Mouse (Mus musculus): ENCODE data around the gene A930009A15Rik.
A peak's percentile ranks its signal among the peaks of the same experiment; 100 is the strongest.

Gene A930009A15Rik

DNA sequence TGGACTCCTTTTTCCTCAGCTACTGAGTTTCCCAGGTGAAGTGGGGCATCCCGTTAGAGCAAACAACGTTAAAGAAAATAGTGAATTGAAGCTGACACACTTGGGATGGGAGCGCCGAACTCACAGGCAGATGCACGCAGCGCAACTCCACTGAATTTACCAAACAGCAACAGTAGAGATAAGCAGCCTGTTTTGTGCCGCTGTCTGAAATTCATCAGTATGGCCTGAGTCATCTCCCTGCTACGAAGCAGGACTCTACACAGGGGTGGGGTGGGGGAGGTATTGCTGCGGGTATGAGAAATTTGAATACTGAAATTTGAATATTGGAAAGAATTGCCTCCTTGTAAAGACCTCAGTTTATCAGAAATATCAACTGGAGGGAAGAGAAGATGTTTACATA is 12.2 kb downstream of the A930009A15Rik start:
- DNase-seq, result no peak

DNA sequence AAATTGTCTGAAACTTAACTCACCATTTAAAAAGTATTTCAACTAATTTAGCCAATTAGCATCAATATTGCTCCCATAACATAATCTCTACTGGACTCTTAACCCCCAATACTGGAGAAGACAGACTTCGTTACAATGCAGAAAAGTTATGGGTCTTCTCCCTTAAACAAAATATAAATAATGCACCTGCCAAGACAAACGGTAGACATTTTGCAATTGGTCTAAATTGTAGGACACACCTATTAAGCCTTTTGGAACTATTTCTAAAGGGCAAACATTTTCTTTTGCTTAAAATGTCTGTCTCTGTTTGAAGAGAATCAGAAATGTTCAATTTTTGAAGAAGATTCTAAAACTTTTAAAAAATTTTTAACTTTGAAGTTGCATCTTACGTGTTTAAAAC is 13.3 kb downstream of the A930009A15Rik start:
- DNase-seq, result no peak

DNA sequence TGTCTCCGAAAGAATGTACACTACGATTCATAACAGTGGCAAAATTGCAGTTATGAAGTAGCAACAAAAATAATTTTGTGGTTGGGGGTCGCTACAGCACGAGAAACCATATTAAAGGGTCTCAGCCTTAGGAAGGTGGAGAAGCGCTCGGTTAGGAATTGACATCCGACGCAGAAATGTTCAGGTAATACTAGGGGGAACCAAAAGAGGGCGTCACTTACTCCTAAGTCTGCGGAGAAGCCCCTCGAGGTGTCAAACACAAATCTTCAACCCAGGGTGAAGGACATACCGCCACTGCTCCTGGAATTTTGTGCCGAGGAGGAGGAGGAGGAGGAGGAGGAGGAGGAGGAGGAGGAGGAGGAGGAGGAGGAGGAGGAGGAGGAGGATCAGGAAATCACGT is 14.9 kb downstream of the A930009A15Rik start:
- no peak for DNase-seq

DNA sequence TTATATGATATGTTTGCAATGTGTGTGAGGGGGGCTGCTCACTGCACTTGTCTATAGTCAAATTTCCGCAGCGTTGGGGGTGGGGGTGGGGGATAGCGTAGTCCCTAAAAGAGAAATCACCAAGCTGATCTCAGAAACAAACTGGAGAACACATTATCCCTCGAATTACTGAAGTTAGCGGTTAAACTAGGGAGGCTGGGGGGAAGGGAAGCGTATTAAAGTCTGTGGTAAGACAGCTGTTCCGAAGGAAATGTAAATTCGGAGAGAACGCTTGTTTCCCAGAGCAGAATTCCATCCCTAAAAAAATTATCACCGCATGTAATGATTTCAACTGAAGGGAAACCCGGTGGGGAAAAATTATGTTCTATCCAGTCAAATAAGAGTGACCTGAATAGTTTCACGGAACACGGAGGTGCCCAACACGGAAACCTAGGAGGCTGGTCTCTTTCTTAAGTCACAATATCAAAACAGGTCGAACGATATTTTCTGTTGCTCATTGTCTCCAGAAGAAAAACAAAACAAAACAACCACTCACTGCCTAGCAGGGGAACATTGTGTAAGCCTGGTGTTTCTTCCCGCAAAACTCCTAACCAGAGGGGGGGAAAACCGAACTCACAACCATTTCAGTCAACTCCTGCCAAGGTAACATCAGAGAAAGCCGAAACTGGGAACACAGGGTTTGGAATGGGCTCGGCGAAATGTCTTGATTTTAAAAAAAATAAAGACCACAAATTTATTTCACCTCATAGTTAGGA is 15.9 kb downstream of the A930009A15Rik start:
- peak; percentile 12 for DNase-seq

DNA sequence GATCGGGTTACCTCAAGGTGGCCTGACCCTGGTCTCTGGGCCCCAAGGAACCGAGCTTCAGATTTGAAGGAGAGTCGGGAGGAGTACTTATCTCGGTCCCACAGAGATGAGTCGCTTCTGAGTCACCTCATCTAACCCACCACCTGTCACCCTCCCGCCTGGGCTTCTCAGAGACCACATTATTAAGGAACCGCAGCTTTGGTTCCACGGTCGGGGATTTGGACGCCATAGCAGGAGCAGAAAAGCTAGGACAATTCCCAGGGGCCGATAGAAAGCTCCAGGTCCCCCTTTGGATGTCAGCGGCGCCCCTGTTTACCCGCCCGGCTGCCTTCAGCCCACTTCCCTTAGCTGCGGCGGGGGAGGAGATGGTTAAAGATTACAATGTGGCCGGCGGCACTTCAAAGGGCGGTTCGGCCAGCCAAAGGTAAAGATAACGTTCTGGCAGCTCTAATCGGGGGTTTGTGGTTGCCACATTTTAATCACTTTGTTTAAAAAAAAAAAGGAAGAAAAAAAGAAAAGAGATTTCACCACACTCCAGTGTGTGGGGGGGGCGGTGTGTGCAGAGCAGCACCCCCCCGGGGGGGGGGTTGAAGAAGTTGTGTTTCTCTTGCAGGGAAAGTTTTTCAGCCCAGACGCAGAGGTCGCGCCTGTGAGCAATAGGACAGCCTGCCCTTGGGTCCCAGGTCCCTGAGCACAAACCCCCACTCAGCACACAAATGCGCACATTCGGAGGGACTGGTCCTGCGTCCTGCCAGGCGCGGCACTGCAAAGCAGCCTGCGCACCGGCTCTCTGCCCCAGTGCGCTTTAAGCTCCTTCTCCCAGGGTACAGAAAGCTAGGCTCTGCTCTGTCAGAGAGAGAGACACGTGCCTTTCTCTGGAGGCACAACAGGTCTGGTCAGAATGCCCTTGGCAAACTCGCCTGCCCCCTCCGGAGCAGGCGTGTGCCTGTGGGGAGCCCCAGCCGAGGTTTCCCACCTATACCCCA is 16.8 kb downstream of the A930009A15Rik start:
- DNase-seq, result no peak

DNA sequence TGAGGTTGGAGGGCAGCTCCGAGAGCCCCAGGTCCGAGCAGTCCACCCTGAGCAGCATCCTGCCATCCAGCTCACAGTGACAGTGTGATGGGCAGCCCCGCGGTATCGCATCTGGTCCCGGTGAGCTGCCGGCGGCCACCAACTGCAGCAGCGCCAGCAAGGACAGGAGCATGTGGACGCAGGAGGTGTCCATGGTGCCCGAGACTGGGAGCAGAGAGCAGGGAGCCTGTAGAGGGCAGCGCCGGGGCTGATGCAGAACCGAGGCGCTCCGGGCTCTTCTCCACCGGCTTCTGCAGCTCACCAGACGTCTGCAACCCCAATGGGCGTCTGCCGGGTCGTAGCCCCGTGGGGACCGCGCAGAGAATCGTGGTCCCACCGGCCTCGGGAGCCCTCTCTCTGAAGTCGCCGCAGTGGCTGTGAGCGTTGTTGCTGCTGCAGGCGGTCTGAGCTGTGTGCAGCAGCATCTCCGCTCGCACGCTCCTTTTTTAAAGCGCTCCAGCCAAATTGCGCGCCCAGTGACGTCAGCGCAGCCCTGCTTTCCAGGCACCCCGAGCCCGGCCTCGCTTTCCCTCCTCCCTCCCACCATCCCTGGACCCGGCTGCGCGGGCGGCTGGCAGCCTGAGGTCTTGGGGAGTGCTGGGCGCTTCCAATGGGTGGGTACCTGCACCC is 17.6 kb downstream of the A930009A15Rik start, which contains the start of gene Lgr5:
Gene Lgr5, minus strand, starts transcription at position 480 of the 669 bp plus-strand sequence.
- DNase-seq, result peak; percentile 37

DNA sequence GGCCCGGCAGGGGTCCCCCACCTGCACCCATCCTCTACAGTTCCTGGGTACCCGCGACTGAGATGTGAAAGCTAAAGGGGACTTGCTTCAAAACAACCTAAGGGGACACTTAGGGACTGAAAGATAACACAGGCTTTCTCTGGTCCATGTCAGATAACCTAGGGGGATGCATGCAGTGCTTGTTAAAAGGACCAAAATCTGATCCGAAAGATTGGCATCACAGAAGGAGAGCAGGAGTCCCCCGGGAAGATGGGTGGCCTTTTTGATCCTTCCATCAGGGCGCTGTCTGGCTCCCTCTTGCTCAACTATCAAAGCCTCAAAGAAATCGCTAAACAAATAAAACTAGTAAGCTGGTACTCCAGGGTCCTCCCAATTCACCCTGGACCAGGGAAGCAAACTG is 18.2 kb downstream of the A930009A15Rik start:
- no peak for DNase-seq

DNA sequence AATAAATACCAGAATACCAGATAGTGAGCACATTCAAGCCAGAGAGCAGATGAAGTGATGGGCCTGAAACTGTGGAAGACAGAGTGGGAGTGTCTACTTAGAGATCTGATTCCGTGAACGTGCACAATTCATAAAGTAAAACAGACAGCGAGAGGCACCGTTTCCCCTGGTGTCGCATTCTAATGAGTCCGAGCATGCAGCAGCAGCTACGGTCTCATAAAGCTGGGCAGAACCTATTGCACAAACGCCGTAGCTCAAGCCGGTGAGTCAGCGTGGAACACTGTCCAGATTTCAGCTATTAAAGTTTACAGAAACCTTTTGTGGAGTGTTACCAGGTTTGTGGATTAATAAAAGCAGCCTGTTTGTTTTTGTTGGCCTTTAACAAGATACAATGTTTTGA is 23.4 kb downstream of the A930009A15Rik start:
- DNase-seq, result no peak

DNA sequence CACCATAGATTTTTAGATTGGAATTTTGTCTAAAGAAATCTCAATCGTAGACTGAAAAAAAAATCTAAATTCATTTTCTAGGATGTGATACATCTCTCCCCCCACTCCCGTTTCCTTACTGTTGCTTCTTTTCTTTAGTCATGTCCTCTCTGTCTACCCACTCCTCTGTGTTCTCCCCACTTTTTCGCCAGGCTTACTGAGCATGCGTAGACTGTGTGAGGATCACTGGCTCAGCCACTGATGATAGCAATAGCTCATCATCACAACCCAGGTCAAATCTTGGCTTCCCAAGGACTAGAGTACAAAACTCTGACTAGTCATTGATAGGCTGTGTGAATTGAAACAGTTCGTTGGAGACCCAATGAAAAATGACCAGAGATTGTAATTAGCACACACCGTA is 23.9 kb downstream of the A930009A15Rik start:
- DNase-seq, result no peak

DNA sequence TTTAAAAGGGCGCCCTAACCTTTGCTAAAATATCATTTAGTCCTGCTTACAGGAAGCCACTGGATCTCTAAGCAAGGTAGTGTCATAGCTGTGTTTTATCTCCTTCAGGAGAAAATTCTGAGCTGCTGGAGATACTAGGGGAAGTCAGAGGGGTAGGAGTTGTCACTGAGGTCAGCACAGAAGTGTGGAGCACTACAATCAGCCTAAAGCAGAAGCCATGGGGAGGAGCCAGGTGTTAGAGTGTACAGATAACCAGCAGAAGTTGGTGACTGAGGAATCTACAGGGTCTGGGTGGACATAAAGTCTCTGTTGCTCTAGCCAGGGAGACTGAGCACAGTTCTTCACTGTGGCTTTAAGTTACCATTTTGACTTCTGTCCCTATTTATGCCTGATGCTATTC is 26.0 kb downstream of the A930009A15Rik start:
- no peak for DNase-seq

DNA sequence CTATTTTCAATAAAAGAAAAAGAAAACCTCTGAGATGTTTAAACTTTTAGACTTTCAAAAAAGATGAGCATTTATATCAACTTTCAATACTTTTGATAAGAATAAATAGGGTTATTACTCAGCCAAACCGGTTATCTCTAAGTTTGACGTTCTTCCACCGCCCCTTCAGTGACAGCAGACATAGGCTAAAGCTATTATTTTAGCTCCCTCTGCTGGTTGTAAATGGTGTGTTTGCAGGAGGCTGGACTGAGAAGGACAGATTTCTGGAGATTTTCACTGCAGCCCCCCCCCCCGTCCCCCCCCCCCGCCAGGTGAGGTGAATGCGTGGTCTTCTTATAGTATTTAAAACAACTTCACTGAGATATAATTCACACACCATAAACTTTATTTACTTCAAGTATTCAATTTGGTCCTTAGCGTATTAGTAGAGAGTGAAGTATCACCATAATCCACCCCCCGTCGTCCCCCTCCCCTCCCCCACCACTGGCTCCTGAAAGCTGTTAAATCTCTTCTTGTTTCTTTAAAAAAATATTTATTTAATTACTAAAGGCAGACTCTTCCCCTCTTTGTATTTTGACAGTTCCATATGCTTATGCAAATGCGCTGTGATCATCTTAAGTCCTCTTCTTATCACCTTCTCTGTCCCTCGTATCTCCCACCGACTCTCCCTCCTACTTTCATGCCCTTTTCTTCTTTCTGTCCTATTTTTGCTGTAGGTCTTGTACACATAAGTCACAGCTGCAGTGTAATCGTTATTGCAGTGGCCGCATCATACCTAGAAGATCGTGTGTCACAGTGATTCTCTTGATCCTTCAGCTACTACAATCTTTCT is 47.9 kb downstream of the A930009A15Rik start:
- DNase-seq, result peak; percentile 53

DNA sequence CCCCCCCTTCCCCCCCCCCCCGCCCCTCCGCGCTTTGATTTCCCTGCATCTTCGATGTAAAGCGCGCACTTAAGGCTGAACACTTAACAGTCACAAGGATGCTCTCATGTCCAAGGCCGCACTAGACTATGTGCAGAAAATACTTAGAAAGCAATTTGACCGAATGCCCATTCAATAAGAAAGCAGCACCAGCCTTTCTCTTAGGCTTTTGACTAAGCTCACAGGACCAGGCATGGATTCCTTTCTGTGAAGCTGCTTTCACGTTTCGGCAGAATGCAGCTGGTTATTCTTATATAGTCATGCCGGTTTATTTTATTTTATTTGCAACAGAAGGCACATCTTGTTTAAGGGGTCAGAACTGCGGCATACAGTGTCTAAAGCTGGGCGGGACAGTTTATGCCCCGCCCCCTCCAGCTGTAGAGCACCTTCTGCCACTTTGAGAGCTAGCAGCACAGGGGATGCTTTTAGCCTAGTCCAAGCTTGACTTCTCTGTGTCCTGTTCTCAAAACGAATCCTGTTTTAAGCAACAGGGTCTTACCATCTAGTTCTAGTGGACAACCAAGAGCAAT is 48.6 kb downstream of the A930009A15Rik start:
- DNase-seq, result no peak

DNA sequence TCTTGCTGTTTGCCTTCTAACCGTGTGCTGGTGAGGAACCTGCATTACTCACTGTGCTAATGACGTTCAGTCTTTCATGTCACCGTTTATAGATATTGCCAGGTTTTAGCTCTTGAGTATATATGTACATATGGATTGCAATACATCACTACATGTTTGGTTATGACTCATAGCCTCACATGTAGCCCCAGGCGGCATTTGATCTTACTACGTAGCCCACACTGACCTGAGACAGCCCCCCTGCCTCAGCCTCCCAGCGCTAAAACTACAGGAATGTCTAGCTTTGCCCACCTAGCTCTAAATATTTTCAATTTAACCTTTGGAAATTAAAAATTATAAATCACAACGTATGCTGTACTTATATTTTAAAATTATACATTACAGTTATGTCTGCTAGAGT is 53.7 kb downstream of the A930009A15Rik start:
- no peak for DNase-seq

DNA sequence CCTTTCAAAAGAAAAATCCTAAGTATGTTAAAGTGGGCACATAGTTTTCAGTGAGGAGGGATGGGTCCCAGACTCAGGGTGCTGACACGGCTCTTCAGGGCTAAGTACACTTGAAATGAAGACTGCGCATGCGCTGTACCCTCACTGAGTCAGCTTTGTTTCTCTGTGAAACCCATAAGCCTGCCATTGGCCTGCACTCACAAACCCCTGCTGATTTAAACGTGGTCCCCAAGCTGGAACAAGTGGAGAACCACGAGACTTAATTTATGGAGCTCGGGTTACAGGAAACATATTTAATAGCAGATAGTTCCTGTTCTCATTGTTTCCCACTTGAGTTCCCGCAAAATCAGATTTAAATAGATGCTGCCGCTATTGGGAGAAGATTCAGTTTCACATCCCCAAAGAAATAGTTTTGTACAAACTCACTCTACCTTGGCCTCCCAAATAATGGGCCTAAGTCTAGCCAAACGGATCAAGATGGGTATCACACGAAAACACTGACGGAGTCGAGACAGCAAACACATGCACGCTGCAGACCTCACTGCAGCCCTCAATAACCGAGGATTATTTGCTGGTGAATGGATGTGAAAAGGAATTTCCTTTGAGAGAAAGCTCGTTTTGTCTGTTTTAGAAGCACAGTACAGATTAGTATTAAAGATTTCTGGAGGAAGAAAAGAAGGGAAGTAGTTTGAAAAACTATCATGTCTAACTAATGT is 54.3 kb downstream of the A930009A15Rik start:
- DNase-seq, result peak; percentile 7

DNA sequence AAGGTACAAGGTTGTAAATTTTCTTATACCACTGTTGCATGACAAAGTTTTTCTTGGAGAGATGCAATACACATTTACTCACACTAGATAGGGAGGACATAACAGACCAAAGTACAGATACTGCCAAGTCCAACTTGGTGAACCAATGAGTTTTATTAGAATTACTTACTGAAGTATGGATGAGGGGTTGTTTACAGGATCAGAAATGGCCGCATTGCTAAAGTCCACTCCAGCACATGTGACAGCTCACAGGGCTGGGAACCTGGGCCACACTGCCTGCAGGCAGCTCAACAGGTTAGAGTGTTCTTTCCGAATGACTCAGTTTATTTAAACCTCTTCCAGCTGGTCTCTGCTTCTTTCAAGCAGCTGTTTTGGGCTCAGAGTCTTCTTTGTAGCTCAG is 55.2 kb downstream of the A930009A15Rik start:
- no peak for DNase-seq

DNA sequence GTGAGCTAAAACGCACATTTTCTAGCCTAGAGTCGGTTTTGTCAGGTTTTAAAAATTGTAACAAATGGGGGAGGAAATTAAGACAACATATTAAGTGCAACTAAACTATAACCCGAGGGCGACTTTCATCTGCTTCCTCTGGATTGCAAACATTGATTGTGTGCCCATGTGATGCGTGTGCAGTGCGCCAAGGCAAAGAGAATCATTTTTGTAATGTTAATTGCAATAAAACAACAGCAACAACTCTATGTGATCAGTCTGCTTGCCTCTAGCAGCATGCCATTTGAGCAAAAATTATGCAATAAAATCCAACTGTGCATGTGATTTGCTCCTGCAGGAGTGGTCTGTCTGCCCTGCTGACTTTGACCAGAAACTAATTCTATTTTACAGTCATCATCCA is 56.9 kb downstream of the A930009A15Rik start:
- DNase-seq, result no peak
